Mouse (Mus musculus) embryo, embryonic 11 days (tissue): ENCODE measurements at regions not wholly inside any gene's neighbourhood (a gene's known extent, or its start where the extent isn't known, plus 50 kb on each side); places are given as distances from the start of the nearest gene placed in this dataset.

Experiments
- DNase-seq: peaks from one replicate; pipeline ENCODE4 v3.0.0-alpha.2; 2015

GRCm38 (mm10) chr16:87295727-87296126 lies 58.3 kb upstream of the N6amt1 start:
- DNase-seq: no peak

- no peak for DNase-seq
Measured at GRCm38 (mm10) chr16:87292826-87293225, 61.2 kb upstream of the N6amt1 start.

DNA sequence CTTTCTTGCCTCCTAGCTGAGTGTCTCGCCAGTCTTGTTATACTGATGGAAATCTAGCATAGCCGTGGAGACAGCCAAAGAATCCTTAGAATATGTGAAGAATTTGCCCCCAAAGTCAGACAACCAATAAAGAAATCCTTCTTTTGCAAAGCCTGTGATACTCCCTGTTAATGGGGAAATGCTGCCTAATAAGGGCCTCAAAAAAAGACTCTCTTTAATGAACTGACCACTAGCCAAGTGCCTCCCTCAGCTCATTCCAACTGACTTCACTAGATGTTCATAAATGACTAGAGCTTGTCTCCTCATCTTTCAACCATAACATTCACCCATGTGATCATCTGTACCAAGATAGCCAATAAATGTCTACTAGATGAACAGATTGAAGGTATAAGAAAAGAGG lies 62.3 kb upstream of the N6amt1 start:
- no peak for DNase-seq

- DNase-seq: no peak
Measured at GRCm38 (mm10) chr16:87285639-87286038, 68.3 kb upstream of the N6amt1 start.

GRCm38 (mm10) chr16:87284835-87285510 lies 69.0 kb upstream of the N6amt1 start:
- DNase-seq: peak; percentile 41

DNA sequence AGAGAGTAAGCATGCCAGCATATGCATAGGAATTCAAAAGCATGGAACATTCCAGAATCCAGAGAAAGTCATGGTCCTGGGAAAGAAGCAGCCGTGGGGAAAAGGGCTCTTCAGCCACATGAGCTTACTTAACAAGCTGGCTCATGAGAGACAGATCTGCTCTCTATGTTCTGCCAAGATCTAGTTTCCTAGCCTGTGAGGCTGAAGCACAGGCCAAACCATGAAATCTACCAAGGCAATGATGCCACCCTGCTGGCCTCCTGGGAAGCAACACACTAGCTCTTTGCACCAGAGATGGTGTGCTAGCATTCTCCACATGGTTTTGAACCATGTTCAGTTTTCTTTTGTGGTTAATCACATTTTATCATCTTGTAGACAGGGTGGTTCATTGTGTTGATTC lies 75.5 kb upstream of the N6amt1 start:
- no peak for DNase-seq

DNA sequence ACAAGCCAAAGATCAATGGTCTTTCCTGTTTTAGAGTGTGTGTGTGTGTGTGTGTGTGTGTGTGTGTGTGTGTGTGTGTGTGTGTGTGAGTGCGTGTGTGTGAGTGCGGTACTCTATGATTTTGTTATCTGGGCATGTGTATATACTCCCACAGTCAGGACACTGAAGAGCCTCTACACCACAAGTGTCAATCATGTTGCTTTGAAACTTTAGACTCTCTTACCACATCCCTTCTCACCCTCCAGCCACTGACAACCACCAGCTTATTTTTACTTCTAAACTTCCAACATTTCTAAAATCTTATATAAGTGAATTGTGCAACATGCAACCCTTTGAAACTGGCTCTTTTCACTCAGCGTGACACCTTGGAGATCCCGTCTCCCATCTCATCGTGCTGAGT lies 81.6 kb upstream of the N6amt1 start:
- no peak for DNase-seq

GRCm38 (mm10) chr16:87267954-87268804 lies 85.8 kb upstream of the N6amt1 start:
- no peak for DNase-seq

DNA sequence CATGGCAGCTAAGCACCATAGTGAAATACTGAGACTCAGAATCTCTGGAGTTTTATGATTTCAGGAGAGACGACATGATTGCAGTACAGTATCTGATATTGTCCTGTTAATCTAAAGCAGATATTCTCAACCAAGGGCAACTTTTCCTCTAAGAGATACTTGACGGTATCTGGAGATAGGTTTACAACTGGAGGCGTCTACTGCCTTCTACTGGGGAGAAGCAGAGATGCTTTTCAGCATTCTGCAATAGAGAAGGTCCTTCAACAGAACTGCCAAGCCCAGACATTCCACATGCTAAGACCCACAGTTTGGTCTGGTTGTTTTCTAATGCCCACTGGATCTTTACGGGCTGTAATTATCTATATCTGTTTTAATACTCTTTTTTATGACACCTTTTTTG lies 86.5 kb upstream of the N6amt1 start:
- no peak for DNase-seq

- no peak for DNase-seq
Measured at GRCm38 (mm10) chr16:87263571-87263970, 90.4 kb upstream of the N6amt1 start.

- DNase-seq: no peak
Measured at GRCm38 (mm10) chr16:87263041-87263440, 90.9 kb upstream of the N6amt1 start.

DNA sequence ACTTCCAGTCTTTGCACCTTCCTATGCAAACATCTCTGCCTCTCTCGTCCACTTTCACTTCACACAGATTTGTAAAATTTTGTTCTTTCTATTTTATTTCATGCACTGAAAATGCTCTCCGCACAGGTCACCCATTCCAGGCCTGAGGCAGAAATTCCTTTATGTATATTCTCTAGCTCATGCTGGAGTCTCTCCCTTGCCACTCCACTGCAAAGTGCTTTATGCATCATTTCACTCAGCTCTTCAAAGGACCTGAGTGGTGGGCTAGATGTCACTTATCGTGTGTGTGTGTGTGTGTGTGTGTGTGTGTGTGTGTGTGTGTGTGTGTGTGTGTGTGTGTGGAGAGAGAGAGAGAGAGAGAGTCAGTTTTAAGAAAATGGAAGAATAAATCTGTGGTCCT lies 91.5 kb upstream of the N6amt1 start:
- DNase-seq: no peak

GRCm38 (mm10) chr16:87261527-87261926 lies 92.5 kb upstream of the N6amt1 start:
- no peak for DNase-seq

DNA sequence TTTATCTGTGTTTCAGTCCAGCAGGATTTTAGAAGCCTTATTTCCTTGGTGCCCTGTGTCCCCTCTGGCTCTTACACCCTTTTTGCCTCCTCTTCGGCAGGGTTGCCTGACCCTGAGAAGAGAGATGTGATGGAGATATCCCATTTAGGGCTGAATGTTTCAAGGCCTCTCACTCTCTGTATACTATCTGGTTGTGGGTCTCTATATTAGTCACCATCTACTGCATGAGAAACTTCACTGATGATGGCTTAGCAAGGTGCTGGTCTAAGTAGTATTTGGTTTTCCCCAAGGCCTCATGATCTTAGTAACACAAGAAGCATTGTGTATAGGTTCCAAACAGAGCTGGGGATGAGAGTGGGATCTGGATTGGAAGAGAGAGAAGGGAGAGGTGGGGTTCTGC lies 99.2 kb upstream of the N6amt1 start:
- DNase-seq: no peak

GRCm38 (mm10) chr16:87250531-87250930 lies 103.5 kb upstream of the N6amt1 start:
- DNase-seq: no peak

- DNase-seq: peak; percentile 52
Measured at GRCm38 (mm10) chr16:87249903-87250302, 104.1 kb upstream of the N6amt1 start.

DNA sequence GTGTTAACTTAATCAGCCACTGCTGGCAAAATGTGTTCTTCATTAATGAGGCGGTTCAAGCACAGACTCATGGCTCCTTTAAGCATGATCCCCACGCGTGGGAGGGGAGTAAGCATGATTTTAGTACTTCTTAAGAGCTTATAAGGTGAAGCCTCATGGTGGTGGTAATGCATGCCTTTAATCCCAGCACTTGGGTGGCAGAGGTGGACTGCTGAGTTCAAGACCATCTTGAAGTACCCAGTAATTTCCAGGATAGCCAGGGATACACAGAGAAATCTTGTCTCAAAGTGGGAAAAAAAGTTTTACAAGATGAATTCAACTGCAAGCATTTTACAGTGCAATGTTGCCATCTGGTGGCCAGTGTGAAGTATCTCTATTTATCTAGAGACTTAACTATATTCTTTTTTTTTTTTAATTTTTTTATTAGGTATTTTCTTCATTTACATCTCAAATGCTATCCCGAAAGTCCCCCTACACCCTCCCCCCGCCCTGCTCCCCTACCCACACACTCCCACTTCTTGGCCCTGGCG lies 105.4 kb upstream of the N6amt1 start:
- DNase-seq: peak; percentile 83

DNA sequence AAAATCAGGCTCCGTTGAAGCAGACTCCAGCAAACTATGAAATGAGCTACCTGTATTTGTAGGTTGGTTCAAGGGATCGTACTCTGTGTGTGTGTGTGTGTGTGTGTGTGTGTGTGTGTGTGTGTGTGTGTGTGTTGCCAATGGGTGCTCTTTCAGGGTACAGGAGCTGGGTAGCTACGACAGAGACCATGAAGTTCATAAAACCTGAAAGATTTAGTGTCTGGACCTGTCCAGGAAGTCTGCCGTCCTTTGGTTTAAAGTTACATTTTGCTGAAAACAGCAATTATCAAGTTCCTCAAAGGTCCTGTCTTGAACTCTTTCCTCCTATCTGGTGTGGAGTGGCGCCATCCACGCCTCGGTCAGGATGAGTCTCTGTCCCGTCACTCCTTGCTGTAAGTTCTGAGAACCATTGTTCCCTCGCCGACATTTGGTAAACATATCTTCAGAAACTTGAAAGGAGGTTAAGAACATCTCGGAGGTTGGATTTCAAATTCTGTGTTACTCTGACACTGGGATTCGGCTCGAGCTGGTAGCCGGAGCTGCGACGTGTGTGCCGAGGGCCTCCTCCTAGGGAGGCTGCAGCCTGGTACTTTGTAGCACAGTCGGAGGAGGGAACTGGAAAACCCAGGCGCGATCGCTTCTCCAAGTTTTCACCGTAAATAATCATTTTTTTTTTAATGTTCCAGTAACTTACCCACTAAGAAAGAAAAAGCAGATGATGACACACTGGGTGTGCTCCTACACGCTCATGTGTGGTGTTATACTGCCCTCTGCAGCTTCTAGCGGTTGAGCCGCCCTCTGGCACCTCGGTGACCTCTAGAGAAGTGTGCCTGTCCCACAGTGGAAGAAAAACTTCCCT lies 107.8 kb upstream of the N6amt1 start:
- DNase-seq: peak; percentile 73

- no peak for DNase-seq
Measured at GRCm38 (mm10) chr16:87245441-87245840, 108.5 kb upstream of the N6amt1 start.

- no peak for DNase-seq
Measured at GRCm38 (mm10) chr16:87242027-87242426, 112.0 kb upstream of the N6amt1 start.

DNA sequence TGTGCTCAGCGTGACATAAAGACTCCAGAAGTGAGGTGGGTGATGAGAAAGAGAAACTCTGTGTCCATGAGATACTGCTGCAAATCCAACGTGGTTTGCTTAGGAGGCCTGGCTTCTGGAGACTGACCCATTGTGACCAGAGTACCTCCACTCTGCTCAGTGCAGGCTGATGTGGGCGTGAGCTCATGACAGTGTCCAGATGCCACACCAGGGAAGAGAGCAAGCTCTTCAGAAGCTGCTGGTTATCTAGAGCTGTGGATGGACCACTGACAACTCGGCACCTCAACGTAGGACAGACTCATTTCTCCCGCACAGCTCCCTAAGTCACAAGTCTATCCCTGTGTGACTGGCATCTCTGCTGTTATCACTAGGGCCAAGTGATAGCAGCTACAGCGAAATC lies 114.9 kb upstream of the N6amt1 start:
- DNase-seq: no peak

DNA sequence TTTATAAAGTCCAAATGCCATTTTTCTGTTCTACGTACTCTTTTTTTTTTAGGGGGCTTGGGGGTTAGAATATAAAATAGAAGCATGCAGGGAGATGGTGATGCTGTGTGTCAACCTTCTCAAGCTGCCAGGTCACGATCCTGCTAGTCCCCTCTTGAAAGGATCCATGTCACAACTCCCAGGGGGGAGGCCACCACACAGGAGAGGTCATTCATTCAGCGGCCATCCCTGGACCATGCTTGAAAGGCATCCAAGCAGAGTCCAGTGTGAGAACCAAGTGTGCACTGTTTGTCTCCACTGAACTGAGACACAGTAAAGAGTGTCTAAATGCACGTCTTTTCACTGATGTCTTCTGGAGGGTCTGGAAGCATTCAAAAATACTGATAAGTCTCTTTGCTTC lies 119.8 kb upstream of the N6amt1 start:
- no peak for DNase-seq

DNA sequence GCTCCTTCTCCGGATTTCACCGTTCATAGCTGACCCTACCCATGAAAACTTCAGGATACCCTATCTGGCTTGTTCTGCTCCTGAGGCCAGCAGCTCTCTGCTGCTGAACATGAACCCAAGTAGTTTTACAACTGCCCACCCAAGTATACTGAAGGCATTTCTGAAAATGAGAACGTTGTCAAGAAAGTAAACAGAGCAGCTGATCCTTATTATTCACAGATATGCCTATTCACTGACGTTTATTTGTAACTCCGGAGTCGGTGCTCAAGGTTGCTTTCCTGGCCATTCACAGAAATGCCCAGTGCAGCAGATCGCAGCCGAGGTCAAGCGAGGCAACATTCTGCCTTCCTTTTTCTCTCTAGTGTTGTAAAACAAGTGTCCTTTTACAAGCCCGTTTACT lies 128.4 kb upstream of the N6amt1 start:
- DNase-seq: no peak
